Mouse (Mus musculus): ENCODE measurements around the gene Paqr6. TPM values are rescaled to one million over a fixed set of nuclear protein-coding genes. Genes with fewer than 3 reads are reported as not detected.

Paqr6 gene
- polyA plus RNA-seq, 1 experiment from 2014 or later: 9.2 TPM

DNA sequence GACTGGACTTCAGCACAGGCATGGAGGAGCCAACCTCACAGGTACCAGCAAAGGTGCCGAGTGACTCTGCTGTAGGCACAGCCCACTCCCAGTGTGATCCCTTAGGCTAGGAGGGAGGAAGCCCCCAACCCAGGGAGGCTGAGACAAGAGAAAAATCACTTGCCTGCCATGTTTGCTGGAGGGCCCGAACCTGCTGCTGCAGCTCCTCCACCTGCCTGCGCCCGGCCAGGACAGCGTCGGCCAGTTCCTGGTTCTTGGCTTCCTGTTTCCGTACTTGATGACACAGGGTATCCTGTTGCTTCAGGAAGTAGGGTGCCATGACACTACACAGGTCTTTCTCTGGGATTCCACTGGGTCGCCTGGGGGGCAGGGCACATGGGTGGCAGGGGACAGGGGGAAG, 31.4 kb downstream of the Paqr6 start:
- no peak; the same call in 1 of the 2 replicates for ATAC-seq
- Histone ChIP-seq H3K4me1 (no peaks in the 10 kb centered on the region), H3K9me3 (replicated peaks) (no peaks in the 10 kb centered on the region), H3K4me3 (no peak overlapping the region), H3K9ac (no peak overlapping the region), H3K36me3 (peaks cover 92% of the 10 kb centered on the region), H3K27ac (no peak overlapping the region; the same call in 1 of the 2 replicates), H3K4me2 (no peak overlapping the region), H3K27me3 (replicated peaks) (no peaks in the 10 kb centered on the region)
- WGBS (ENCODE audit: insufficient replicate concordance): 73% methylated on average over 8 of the region's 8 CpGs

- no peak for ATAC-seq
- WGBS (ENCODE audit: insufficient replicate concordance): 86% methylated on average over 2 of the region's 2 CpGs
- H3K4me1 ChIP-seq: no peaks in the 10 kb centered on the region
- no peak overlapping the region for H3K9ac ChIP-seq
- H3K9me3 ChIP-seq (replicated peaks): no peaks in the 10 kb centered on the region
- no peak overlapping the region for H3K4me2 ChIP-seq
- H3K27me3 ChIP-seq (replicated peaks): no peaks in the 10 kb centered on the region
- no peak overlapping the region for H3K27ac ChIP-seq
- H3K4me3 ChIP-seq: no peak overlapping the region
- H3K36me3 ChIP-seq: peaks cover 96% of the 10 kb centered on the region
Observed at GRCm38 (mm10) chr3:88398666-88399065, 34.3 kb downstream of the Paqr6 start.

GRCm38 (mm10) chr3:88403522-88404230, 39.3 kb downstream of the Paqr6 start:
- H3K4me1 ChIP-seq: peaks cover 24% of the 10 kb centered on the region
- no peak overlapping the region for H3K9ac ChIP-seq
- no peak overlapping the region for H3K27ac ChIP-seq
- H3K9me3 ChIP-seq (replicated peaks): no peaks in the 10 kb centered on the region
- no peak overlapping the region for H3K4me3 ChIP-seq
- H3K27me3 ChIP-seq (replicated peaks): no peaks in the 10 kb centered on the region
- ATAC-seq: no peak
- no peak overlapping the region for H3K4me2 ChIP-seq
- H3K36me3 ChIP-seq: peaks cover 84% of the 10 kb centered on the region
- WGBS (ENCODE audit: insufficient replicate concordance): 82% methylated on average over 10 of the region's 10 CpGs

DNA sequence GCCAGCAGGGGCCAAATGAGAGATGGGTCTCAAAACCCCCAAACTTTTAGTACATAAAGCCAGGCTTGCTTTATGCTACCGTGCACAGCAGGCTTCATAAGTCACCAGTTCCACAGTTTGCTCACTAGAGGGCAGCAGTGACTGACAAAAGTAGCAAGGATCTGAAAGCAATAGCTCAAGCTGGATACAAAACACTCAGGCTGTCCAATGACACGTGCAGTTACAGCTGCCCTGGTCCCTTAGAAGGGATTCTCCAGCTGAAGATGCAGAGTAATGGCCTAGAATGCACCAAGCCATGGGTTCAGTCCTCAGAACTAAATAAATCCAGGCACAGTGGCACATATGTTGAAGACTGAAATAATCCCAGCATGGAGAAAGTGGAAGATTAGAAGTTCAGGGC, 42.7 kb downstream of the Paqr6 start:
- WGBS (ENCODE audit: insufficient replicate concordance): 8% methylated on average over 2 of the region's 2 CpGs
- H3K9me3 ChIP-seq (replicated peaks): no peaks in the 10 kb centered on the region
- H3K27ac ChIP-seq: peak overlapping the region; percentile 46; the same call in 1 of the 2 replicates
- H3K36me3 ChIP-seq: peaks cover 67% of the 10 kb centered on the region
- H3K9ac ChIP-seq: 0 out of 2 replicates have a peak overlapping the region, but pooled peaks have one; percentile 18
- H3K4me2 ChIP-seq: peak overlapping the region; percentile 8; the same call in 1 of the 2 replicates
- no peak overlapping the region for H3K4me3 ChIP-seq
- H3K4me1 ChIP-seq: peaks cover 49% of the 10 kb centered on the region
- ATAC-seq: no peak
- no peaks in the 10 kb centered on the region for H3K27me3 ChIP-seq (replicated peaks)

- no peak for ATAC-seq
- peak overlapping the region; percentile 8; the same call in 1 of the 2 replicates for H3K4me2 ChIP-seq
- 56% methylated on average over 7 of the region's 7 CpGs for WGBS (ENCODE audit: insufficient replicate concordance)
- H3K4me3 ChIP-seq: no peak overlapping the region
- no peaks in the 10 kb centered on the region for H3K27me3 ChIP-seq (replicated peaks)
- H3K27ac ChIP-seq: peak overlapping the region; percentile 46; the same call in 1 of the 2 replicates
- H3K4me1 ChIP-seq: peaks cover 54% of the 10 kb centered on the region
- H3K9ac ChIP-seq: 0 out of 2 replicates have a peak overlapping the region, but pooled peaks have one; percentile 18
- peaks cover 67% of the 10 kb centered on the region for H3K36me3 ChIP-seq
- H3K9me3 ChIP-seq (replicated peaks): no peaks in the 10 kb centered on the region
Observed at GRCm38 (mm10) chr3:88407529-88407928, 43.1 kb downstream of the Paqr6 start.

- Histone ChIP-seq H3K27ac (peak overlapping the region; percentile 93), H3K4me1 (peaks cover 67% of the 10 kb centered on the region), H3K9ac (peak overlapping the region; percentile 91), H3K27me3 (replicated peaks) (no peaks in the 10 kb centered on the region), H3K4me2 (peak overlapping the region; percentile 91), H3K36me3 (peaks cover 67% of the 10 kb centered on the region), H3K9me3 (replicated peaks) (no peaks in the 10 kb centered on the region), H3K4me3 (peak overlapping the region; percentile 75)
- 48% methylated on average over 5 of the region's 5 CpGs for WGBS (ENCODE audit: insufficient replicate concordance)
- no peak for ATAC-seq
Observed at GRCm38 (mm10) chr3:88408953-88409352, 44.6 kb downstream of the Paqr6 start.

DNA sequence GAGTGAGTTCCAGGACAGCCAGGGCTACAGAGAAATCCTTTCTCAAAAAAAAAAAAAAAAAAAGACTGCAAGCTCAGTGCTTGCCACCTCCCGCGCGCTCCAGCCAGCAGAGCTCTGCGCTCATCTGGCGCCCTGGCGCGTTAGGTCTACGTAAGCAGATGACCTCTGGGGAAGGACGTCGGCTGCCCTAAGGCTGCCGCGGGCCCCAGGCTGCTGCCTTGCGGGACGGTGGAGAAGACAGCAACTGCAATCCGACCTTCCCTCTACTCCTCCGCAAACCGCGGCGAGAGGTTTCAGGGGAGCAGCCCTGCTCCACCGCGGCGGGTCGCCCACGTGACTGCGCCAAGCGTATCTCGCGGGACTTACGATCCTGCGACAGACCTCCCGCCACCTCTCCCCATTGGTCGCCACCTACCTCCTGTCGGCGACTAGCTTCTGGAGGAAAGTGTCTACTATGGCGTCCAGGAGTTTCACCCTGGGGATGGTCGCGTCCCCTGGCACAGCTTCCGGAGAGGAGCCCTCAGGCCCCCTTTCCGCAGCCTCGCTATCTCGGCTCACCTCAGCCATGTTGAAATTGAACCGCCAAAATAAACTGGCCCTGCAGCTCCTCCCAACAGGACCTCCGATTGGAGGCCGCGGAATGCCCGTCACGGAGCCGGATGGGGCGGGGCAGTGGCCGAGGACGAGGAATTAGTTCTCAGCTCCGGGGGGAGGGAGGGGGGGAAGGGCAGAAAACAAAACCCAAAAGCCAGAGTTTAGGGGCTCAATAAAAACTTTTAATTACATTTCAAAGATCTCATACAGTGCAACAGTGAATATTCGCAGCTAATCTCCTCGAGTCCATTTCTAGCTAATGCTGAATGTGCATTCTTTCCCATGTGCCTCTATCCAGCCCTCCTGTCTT, 45.6 kb downstream of the Paqr6 start, which contains the start of gene Pmf1:
TSS of gene Pmf1 (minus strand) at position 591 of the 904 bp plus-strand sequence.
- peak within 1 kb of the TSS; percentile 91 for H3K4me2 ChIP-seq
- no peaks in the 10 kb centered on the region for H3K9me3 ChIP-seq (replicated peaks)
- H3K4me1 ChIP-seq: peaks cover 71% of the 10 kb centered on the region
- peak within 1 kb of the TSS; percentile 93 for H3K27ac ChIP-seq
- peak; percentile 90 for ATAC-seq
- H3K27me3 ChIP-seq (replicated peaks): no peaks in the 10 kb centered on the region
- peak within 1 kb of the TSS; percentile 91 for H3K9ac ChIP-seq
- peaks cover 67% of the 10 kb centered on the region for H3K36me3 ChIP-seq
- H3K4me3 ChIP-seq: peak within 1 kb of the TSS; percentile 75
- under 1% methylated on average over 54 of the region's 54 CpGs for whole genome bisulfite sequencing (ENCODE audit: insufficient replicate concordance)

- Histone ChIP-seq H3K36me3 (peaks cover 69% of the 10 kb centered on the region), H3K27me3 (replicated peaks) (no peaks in the 10 kb centered on the region), H3K27ac (peak overlapping the region; percentile 93), H3K4me3 (peak overlapping the region; percentile 75), H3K9me3 (replicated peaks) (no peaks in the 10 kb centered on the region), H3K4me2 (peak overlapping the region; percentile 91), H3K4me1 (peaks cover 77% of the 10 kb centered on the region), H3K9ac (peak overlapping the region; percentile 91)
- no peak for ATAC-seq
- 24% methylated on average over 7 of the region's 7 CpGs for WGBS (ENCODE audit: insufficient replicate concordance)
Observed at GRCm38 (mm10) chr3:88410645-88411031, 46.3 kb downstream of the Paqr6 start.

GRCm38 (mm10) chr3:88411681-88412080, 47.3 kb downstream of the Paqr6 start:
- WGBS (ENCODE audit: insufficient replicate concordance): 56% methylated on average over 4 of the region's 4 CpGs
- peak overlapping the region; percentile 93 for H3K27ac ChIP-seq
- H3K4me3 ChIP-seq: 0 out of 2 replicates have a peak overlapping the region, but pooled peaks have one; percentile 5
- peak overlapping the region; percentile 91 for H3K9ac ChIP-seq
- H3K36me3 ChIP-seq: peaks cover 71% of the 10 kb centered on the region
- no peaks in the 10 kb centered on the region for H3K27me3 ChIP-seq (replicated peaks)
- peak overlapping the region; percentile 91 for H3K4me2 ChIP-seq
- peaks cover 82% of the 10 kb centered on the region for H3K4me1 ChIP-seq
- no peaks in the 10 kb centered on the region for H3K9me3 ChIP-seq (replicated peaks)
- ATAC-seq: peak; percentile 59

DNA sequence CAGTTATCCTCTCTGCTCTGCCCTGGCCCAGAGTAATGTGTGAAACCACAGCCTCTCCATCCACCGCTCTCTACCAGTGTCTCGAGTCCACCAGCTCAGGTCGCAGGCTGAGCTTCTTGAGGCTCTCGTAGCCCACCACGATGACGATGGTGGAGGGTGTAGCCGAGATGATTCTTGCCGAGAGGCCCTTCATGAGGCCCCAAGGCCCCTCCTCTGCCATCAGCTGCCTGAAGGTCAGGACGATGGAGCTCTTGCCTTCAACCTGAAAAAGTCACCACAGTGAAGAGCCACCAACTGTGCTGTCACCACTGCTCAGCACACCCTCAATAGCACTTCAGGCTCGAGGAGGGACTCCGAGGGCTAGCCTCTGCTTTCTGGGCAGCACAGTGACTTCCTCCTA, 48.3 kb downstream of the Paqr6 start:
- Histone ChIP-seq H3K4me1 (peaks cover 82% of the 10 kb centered on the region), H3K9ac (no peak overlapping the region), H3K4me2 (no peak overlapping the region), H3K36me3 (peaks cover 79% of the 10 kb centered on the region), H3K27me3 (replicated peaks) (no peaks in the 10 kb centered on the region), H3K9me3 (replicated peaks) (no peaks in the 10 kb centered on the region), H3K4me3 (no peak overlapping the region), H3K27ac (peak overlapping the region; percentile 93)
- ATAC-seq: no peak
- 76% methylated on average over 11 of the region's 11 CpGs for WGBS (ENCODE audit: insufficient replicate concordance)

- Histone ChIP-seq H3K4me2 (no peak overlapping the region; the same call in 1 of the 2 replicates), H3K36me3 (peaks cover 97% of the 10 kb centered on the region), H3K27ac (peak overlapping the region; percentile 32; the same call in 1 of the 2 replicates), H3K27me3 (replicated peaks) (no peaks in the 10 kb centered on the region), H3K4me1 (peaks cover 74% of the 10 kb centered on the region), H3K4me3 (no peak overlapping the region), H3K9ac (peak overlapping the region; percentile 22), H3K9me3 (replicated peaks) (no peaks in the 10 kb centered on the region)
- peak; percentile 18; the same call in 1 of the 2 replicates for ATAC-seq
- 67% methylated on average over 4 of the region's 4 CpGs for WGBS (ENCODE audit: insufficient replicate concordance)
Observed at GRCm38 (mm10) chr3:88415668-88416067, 51.3 kb downstream of the Paqr6 start.

Data from liver, embryonic 12.5 days (tissue).